Mouse (Mus musculus): Measurements from ENCODE around the gene Trrap.

GRCm38 (mm10) chr5:144828365-144829102, 61.0 kb downstream of the Trrap start:
- TF ChIP-seq CTCF (conservative IDR thresholded peaks at IDR 0.05; ENCODE audit: low read length) (no peak), NANOG (IDR thresholded peaks at IDR 0.05; ENCODE audit: borderline replicate concordance, low read length) (no peak), POU5F1 (IDR thresholded peaks at IDR 0.05; ENCODE audit: borderline replicate concordance, low read length) (no peak)
